Mouse (Mus musculus): ENCODE data around the gene Slc26a6.

Gene Slc26a6

GRCm38 (mm10) chr9:108847374-108847773 is 5.7 kb upstream of the Slc26a6 start:
- DNase-seq (ENCODE audit: low spot score): no peak

GRCm38 (mm10) chr9:108848419-108848818 is 4.7 kb upstream of the Slc26a6 start:
- DNase-seq (ENCODE audit: low spot score): no peak

- DNase-seq (ENCODE audit: low spot score): peak; percentile 89
Observed at GRCm38 (mm10) chr9:108853635-108854240, 655 bp downstream of the Slc26a6 start.

- peak; percentile 82 for DNase-seq (ENCODE audit: low spot score)
Observed at GRCm38 (mm10) chr9:108854241-108854696, 1.2 kb downstream of the Slc26a6 start.

- DNase-seq (ENCODE audit: low spot score): no peak
Observed at GRCm38 (mm10) chr9:108855335-108855734, 2.3 kb downstream of the Slc26a6 start.

- no peak for DNase-seq (ENCODE audit: low spot score)
Observed at GRCm38 (mm10) chr9:108858792-108859527, 5.9 kb downstream of the Slc26a6 start.

- DNase-seq (ENCODE audit: low spot score): no peak
Observed at GRCm38 (mm10) chr9:108912308-108912707, 59.2 kb downstream of the Slc26a6 start.

GRCm38 (mm10) chr9:108913161-108913560 is 60.1 kb downstream of the Slc26a6 start:
- DNase-seq (ENCODE audit: low spot score): no peak

GRCm38 (mm10) chr9:108913621-108914020 is 60.5 kb downstream of the Slc26a6 start:
- no peak for DNase-seq (ENCODE audit: low spot score)

GRCm38 (mm10) chr9:108914491-108914890 is 61.4 kb downstream of the Slc26a6 start, which contains the start of gene Tmem89:
Gene Tmem89, plus strand, starts transcription at chr9:108914619.
- no peak for DNase-seq (ENCODE audit: low spot score)

- no peak for DNase-seq (ENCODE audit: low spot score)
Observed at GRCm38 (mm10) chr9:108925897-108926296, 72.8 kb downstream of the Slc26a6 start.

- DNase-seq (ENCODE audit: low spot score): no peak
Observed at GRCm38 (mm10) chr9:108928424-108928823, 75.3 kb downstream of the Slc26a6 start.

- no peak for DNase-seq (ENCODE audit: low spot score)
Observed at GRCm38 (mm10) chr9:108935991-108936390, 82.9 kb downstream of the Slc26a6 start.

- peak; percentile 95 for DNase-seq (ENCODE audit: low spot score)
Observed at GRCm38 (mm10) chr9:108936418-108937364, 83.6 kb downstream of the Slc26a6 start, which contains the start of gene Uqcrc1. Gene Uqcrc1, plus strand, starts transcription at chr9:108936633.

- DNase-seq (ENCODE audit: low spot score): no peak
Observed at GRCm38 (mm10) chr9:108945111-108945510, 92.0 kb downstream of the Slc26a6 start.

- no peak for DNase-seq (ENCODE audit: low spot score)
Observed at GRCm38 (mm10) chr9:108945608-108946007, 92.5 kb downstream of the Slc26a6 start.

GRCm38 (mm10) chr9:108949231-108949966 is 96.3 kb downstream of the Slc26a6 start:
- peak; percentile 25 for DNase-seq (ENCODE audit: low spot score)

GRCm38 (mm10) chr9:108949967-108950728 is 97.1 kb downstream of the Slc26a6 start:
- DNase-seq (ENCODE audit: low spot score): no peak

GRCm38 (mm10) chr9:108953081-108953636 is 100.1 kb downstream of the Slc26a6 start, which contains the start of gene Col7a1:
Gene Col7a1, plus strand, starts transcription at chr9:108953586.
- no peak for DNase-seq (ENCODE audit: low spot score)

- DNase-seq (ENCODE audit: low spot score): no peak
Observed at GRCm38 (mm10) chr9:108955241-108955640, 102.2 kb downstream of the Slc26a6 start.
